Mouse (Mus musculus) ES-Bruce4 (cell line): ENCODE results near the gene Cbx1. TPM values are rescaled to one million over a fixed set of nuclear protein-coding genes. Genes with fewer than 3 reads are reported as not detected.
A peak's percentile ranks its signal among the peaks of the same experiment; 100 is the strongest.

Experiments
- H3K27ac ChIP-seq: 2 replicates; pipeline ENCODE4 v1.5.1; 2012; ENCODE audit warnings: low read length, inconsistent platforms; ENCODE audit not compliant: insufficient read depth
- H3K27me3 ChIP-seq: 2 replicates; pipeline ENCODE4 v1.6.1; 2012; ENCODE audit warnings: mild to moderate bottlenecking, low read length, inconsistent platforms; ENCODE audit not compliant: control insufficient read depth, poor library complexity, insufficient read depth, severe bottlenecking
- H3K36me3 ChIP-seq: 2 replicates; pipeline ENCODE4 v1.6.1; 2012; ENCODE audit warnings: inconsistent platforms, mild to moderate bottlenecking, low read length, moderate library complexity; ENCODE audit not compliant: control insufficient read depth, poor library complexity, insufficient read depth, severe bottlenecking
- H3K4me1 ChIP-seq: one replicate; pipeline ENCODE4 v1.8.1; 2011; ENCODE audit warnings: low read length; ENCODE audit not compliant: control insufficient read depth, insufficient read depth
- H3K4me3 ChIP-seq: 2 replicates; pipeline ENCODE4 v1.5.1; 2011; ENCODE audit warnings: low read depth, mild to moderate bottlenecking, low read length
- H3K9ac ChIP-seq: 2 replicates; pipeline ENCODE4 v1.6.1; 2012; ENCODE audit warnings: low read depth, mild to moderate bottlenecking, inconsistent platforms; ENCODE audit not compliant: poor library complexity, severe bottlenecking
- H3K9me3 ChIP-seq: replicated peaks from 2 replicates; pipeline ENCODE4 v1.6.1; 2012; ENCODE audit warnings: mild to moderate bottlenecking, low read length, inconsistent platforms; ENCODE audit not compliant: control insufficient read depth, poor library complexity, insufficient read depth, severe bottlenecking
- CTCF ChIP-seq: IDR thresholded peaks from one replicate; pipeline ENCODE4 v1.8.1; 2011; ENCODE audit warnings: low read depth, low read length
- EP300 ChIP-seq: IDR thresholded peaks from 2 replicates; pipeline ENCODE4 v1.6.1; 2011; ENCODE audit warnings: low read depth, low read length; ENCODE audit not compliant: insufficient read depth
- POLR2A ChIP-seq: IDR thresholded peaks from one replicate; pipeline ENCODE4 v1.8.1; 2011; ENCODE audit warnings: low read length; ENCODE audit not compliant: insufficient read depth
- polyA plus RNA-seq: library from polyadenylated mRNA; stranded (reverse); fragments of >200 nt; gene quantifications from 2 replicates; pipeline ENCODE4 v1.2.4, GENCODE M21; 2011; ENCODE audit warnings: low read depth; ENCODE audit not compliant: missing spikeins, insufficient read depth, insufficient read length

Cbx1 gene
- polyA plus RNA-seq, result 201 and 202 TPM in 2 replicates

DNA sequence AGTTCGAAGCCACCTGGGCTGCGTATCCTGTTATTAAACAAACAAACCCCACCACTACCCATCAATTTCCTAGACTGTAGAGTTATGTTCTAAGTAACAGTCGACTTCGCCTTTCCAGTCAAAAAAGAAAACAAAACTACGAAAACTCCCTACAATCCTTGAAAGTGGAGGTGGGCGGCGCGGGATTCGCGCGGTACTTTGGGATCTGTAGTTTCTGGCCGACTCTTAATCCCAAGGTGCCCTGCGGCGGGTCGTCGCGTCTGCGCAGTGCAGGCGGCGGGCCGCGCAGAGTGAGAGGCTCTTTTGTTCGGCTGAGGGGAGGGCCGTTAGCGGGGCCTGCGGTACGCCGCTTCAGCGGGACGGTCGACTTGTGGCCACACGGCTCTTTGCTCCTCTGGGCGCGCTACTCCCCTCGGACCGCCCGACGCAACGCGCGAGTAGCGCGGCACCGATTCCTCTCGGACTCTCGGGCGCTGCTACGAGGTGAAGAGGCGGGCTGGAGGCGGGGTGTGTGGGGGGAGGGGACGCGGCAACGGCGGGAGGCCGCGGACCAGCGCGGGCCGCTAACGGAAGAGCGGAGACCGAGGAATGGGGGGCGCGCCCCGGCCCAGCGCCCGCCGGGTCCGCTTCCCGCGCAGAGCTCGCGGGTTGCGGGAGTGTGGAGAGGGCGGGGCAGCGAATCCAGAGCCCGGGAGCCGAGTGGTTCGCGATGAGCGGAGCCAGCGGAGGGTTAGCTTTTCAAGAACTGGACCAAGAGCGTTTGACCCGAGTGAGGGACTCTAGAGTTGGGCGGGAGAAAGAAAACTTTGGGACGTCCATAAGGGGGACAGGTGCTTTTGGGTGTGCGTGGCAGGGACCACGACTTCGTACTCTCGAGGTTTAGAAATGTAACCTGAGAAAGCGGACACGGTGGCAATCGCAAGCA, at the start of gene Cbx1:
Gene Cbx1, plus strand, starts transcription at position 257 of the 925 bp plus-strand sequence.
- Histone ChIP-seq H3K36me3 (peaks cover 11% of the 10 kb centered on the region), H3K27me3 (no peaks in the 10 kb centered on the region), H3K27ac (peak within 1 kb of the TSS; percentile 98), H3K9me3 (no peaks in the 10 kb centered on the region), H3K4me1 (peaks cover 5% of the 10 kb centered on the region), H3K9ac (peak within 1 kb of the TSS; percentile 97), H3K4me3 (peak within 1 kb of the TSS; percentile 99)
- TF ChIP-seq POLR2A, result peak; percentile 32
- no peak for TF ChIP-seq EP300

DNA sequence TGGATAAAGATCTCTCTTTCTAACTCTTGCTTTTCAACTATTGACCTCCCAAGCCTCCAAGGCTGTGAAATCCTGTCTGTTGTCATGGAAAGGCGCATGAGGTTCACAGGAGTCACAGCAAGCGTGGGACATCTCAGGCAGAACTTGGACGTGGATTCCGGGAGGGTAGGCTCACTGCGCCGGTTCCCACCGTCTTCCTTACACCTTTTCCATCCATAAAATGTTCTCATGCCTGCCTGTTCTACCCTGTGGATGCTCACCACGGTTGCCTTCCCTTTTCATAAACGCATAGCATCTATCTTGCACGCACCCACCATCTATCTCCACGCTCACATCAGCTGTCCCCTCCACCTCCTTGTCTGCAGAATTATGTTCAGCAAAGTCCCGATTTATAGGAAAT, 48.1 kb upstream of the Cbx1 start:
- H3K4me1 ChIP-seq, result peaks cover 2% of the 10 kb centered on the region
- no peaks in the 10 kb centered on the region for H3K36me3 ChIP-seq
- H3K27me3 ChIP-seq, result no peaks in the 10 kb centered on the region
- no peak overlapping the region for H3K9ac ChIP-seq
- TF ChIP-seq EP300 (no peak), CTCF (no peak), POLR2A (no peak)
- no peak overlapping the region for H3K27ac ChIP-seq
- H3K9me3 ChIP-seq, result no peaks in the 10 kb centered on the region
- H3K4me3 ChIP-seq, result no peak overlapping the region

DNA sequence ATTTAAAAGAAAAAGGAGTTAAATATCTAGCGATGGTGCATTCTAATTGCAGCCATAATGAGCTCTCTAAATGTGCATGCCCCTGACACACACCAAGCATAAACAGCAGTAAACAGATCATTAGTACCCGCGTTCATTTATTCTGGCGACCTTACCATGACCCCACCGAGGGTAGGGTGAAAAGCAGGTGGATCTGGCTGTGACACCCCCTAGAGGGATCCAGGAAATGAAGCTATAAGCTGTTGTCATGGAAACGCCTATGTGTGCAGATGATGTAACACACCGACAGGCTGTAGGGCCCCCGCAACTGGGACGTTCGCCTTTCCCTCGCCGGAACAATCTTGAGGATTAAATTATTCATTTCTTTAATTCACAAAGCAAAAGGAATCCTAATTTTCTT, 46.9 kb upstream of the Cbx1 start:
- TF ChIP-seq POLR2A (no peak), EP300 (no peak), CTCF (no peak)
- Histone ChIP-seq H3K27me3 (no peaks in the 10 kb centered on the region), H3K4me3 (no peak overlapping the region), H3K4me1 (peaks cover 2% of the 10 kb centered on the region), H3K27ac (no peak overlapping the region), H3K9me3 (no peaks in the 10 kb centered on the region), H3K36me3 (no peaks in the 10 kb centered on the region), H3K9ac (no peak overlapping the region; the same call in 1 of the 2 replicates)

DNA sequence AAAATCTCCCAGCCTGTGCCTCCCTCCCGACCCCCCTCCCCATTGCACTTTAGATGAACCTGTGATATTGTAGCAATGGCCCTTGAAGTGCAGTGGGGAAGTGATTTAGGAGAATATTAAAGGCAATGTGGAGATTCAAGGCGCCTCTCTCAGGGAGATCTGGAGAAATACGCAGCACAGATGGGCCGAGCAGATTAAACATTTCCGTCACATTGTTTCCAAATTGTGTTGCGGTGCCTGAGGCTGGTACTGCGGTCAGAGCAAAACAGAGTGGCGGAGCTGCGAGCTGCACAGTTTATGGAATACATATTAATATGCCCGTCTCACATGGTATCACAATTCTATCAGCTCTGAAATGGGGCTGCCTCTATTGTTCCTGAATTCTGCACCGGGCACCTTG, 45.9 kb upstream of the Cbx1 start:
- H3K27ac ChIP-seq, result no peak overlapping the region

DNA sequence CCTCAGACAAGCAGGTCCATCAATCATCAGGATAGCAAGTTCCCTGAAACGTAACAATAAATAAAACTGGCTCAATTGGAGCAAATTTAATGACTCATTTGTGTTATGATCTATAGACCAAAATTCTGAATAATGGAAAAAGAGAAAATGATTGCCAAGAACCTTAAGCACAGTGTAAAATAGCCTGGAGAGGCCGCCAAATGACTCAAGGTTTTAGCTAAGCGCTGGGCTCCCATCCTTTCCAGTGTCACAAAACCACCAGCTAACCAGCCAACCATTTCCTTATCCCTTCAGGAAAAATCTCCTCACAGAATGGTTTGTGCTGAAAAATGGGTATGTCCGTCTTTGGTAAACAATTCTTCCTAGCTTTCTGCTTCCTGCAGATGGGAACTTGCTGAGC, 45.0 kb upstream of the Cbx1 start:
- H3K9ac ChIP-seq, result no peak overlapping the region
- no peaks in the 10 kb centered on the region; the same call in 1 of the 2 replicates for H3K27me3 ChIP-seq
- peaks cover 2% of the 10 kb centered on the region for H3K4me1 ChIP-seq
- no peaks in the 10 kb centered on the region for H3K36me3 ChIP-seq
- no peak for TF ChIP-seq POLR2A
- no peak for TF ChIP-seq CTCF
- TF ChIP-seq EP300, result no peak
- H3K27ac ChIP-seq, result no peak overlapping the region
- no peaks in the 10 kb centered on the region for H3K9me3 ChIP-seq
- no peak overlapping the region for H3K4me3 ChIP-seq

More for the DNA sequence above, 45.9 kb upstream of the Cbx1 start:
- Histone ChIP-seq H3K9ac (peak overlapping the region; percentile 14; the same call in 1 of the 2 replicates), H3K36me3 (no peaks in the 10 kb centered on the region), H3K9me3 (no peaks in the 10 kb centered on the region), H3K27me3 (no peaks in the 10 kb centered on the region), H3K4me1 (peaks cover 2% of the 10 kb centered on the region), H3K4me3 (no peak overlapping the region)
- TF ChIP-seq POLR2A (no peak), CTCF (no peak), EP300 (no peak)

DNA sequence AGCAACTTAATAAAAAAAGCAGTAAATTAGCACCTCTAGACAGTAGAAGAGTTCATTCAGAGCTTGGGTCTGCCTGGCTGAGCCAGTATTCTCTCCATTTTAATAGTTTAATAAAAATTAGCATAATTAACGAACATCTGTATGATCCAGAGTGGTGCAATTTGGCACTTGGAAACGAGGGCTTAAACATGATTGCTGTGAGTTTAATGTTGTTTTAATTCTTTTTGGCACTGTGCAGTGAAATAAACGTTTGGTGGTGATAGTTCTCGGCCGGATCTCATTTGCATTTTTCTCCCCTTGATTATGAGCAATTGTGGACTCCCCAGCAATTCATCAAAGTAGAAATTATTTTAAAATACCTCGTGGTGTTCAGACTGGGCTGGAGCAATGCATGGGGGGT, 42.3 kb upstream of the Cbx1 start:
- Histone ChIP-seq H3K27ac (no peak overlapping the region), H3K4me3 (no peak overlapping the region), H3K27me3 (no peaks in the 10 kb centered on the region; the same call in 1 of the 2 replicates), H3K9me3 (no peaks in the 10 kb centered on the region), H3K4me1 (peaks cover 2% of the 10 kb centered on the region), H3K36me3 (no peaks in the 10 kb centered on the region), H3K9ac (no peak overlapping the region)
- TF ChIP-seq EP300 (no peak), POLR2A (no peak), CTCF (no peak)
